Mouse (Mus musculus) forebrain, postnatal 0 days (tissue): Measurements from ENCODE around the gene Olfr279. TPM values are rescaled to one million over a fixed set of nuclear protein-coding genes. Genes with fewer than 3 reads are reported as not detected.

Source experiments
- ATAC-seq: fragments of 200-750 bp; cut with Nextera tagmentation; 2 replicates; pipeline ENCODE4 v1.8.0; 2017; ENCODE audit warnings: mild to moderate bottlenecking, moderate library complexity
- DNase-seq: peaks from one replicate; pipeline ENCODE4 v3.0.0-alpha.2; 2015
- H3K27ac ChIP-seq: fragments of 300-500 bp; sonication (generic); 2 replicates; pipeline ENCODE4 v1.5.1; 2014; ENCODE audit warnings: low read depth, mild to moderate bottlenecking, antibody characterized with exemption, low read length, moderate library complexity, mixed read lengths
- H3K27me3 ChIP-seq: fragments of 300-500 bp; sonication (generic); 2 replicates; pipeline ENCODE4 v1.6.1; 2014; ENCODE audit warnings: mild to moderate bottlenecking, low read length, mixed read lengths; ENCODE audit not compliant: insufficient read depth
- H3K36me3 ChIP-seq: fragments of 300-500 bp; sonication (generic); 2 replicates; pipeline ENCODE4 v1.6.1; 2014; ENCODE audit warnings: mild to moderate bottlenecking, moderate library complexity; ENCODE audit not compliant: insufficient read depth
- H3K4me1 ChIP-seq: fragments of 300-500 bp; sonication (generic); 2 replicates; pipeline ENCODE4 v1.6.1; 2014; ENCODE audit warnings: antibody characterized with exemption; ENCODE audit not compliant: insufficient read depth
- H3K4me2 ChIP-seq: fragments of 300-500 bp; sonication (generic); 2 replicates; pipeline ENCODE4 v1.6.1; 2014; ENCODE audit warnings: low read depth, mild to moderate bottlenecking, moderate library complexity
- H3K4me3 ChIP-seq: fragments of 300-500 bp; sonication (generic); 2 replicates; pipeline ENCODE4 v1.5.1; 2014; ENCODE audit warnings: low read depth, low read length, mixed read lengths
- H3K9ac ChIP-seq: fragments of 300-500 bp; sonication (generic); 2 replicates; pipeline ENCODE4 v1.6.1; 2014; ENCODE audit warnings: mild to moderate bottlenecking
- H3K9me3 ChIP-seq: fragments of 300-500 bp; sonication (generic); 2 replicates; pipeline ENCODE4 v1.6.1; 2016; ENCODE audit warnings: low read length
- CTCF ChIP-seq: sonication (generic); IDR thresholded peaks from 2 replicates; pipeline ENCODE4 v1.5.1; 2016; ENCODE audit warnings: antibody characterized with exemption, control low read depth, low read depth
- WGBS: fragments of 180-500 bp; shearing (Covaris S2); extraction: QIAGEN DNeasy Blood & Tissue Kit; methylation state at CpG from one replicate; pipeline ENCODE4 v1.1.7; 2014; 5-methylcytosine and 5-hydroxymethylcytosine counted together
- polyA plus RNA-seq: library from polyadenylated mRNA; unstranded; fragments of >200 nt; fragmentation: Nextera tagmentation; extraction: Ambion mirVana; gene quantifications from 2 replicates; pipeline ENCODE4 v1.2.1, GENCODE M21; 2015
- total RNA-seq: library from RNA; depleted of rRNA; stranded (reverse); fragments of >200 nt; gene quantifications from 2 replicates; pipeline ENCODE4 v1.2.3, GENCODE M21; 2014; rRNA removed

Olfr279 gene
- total RNA-seq (not detected in 2 replicates), polyA plus RNA-seq (not detected in 2 replicates)

DNA sequence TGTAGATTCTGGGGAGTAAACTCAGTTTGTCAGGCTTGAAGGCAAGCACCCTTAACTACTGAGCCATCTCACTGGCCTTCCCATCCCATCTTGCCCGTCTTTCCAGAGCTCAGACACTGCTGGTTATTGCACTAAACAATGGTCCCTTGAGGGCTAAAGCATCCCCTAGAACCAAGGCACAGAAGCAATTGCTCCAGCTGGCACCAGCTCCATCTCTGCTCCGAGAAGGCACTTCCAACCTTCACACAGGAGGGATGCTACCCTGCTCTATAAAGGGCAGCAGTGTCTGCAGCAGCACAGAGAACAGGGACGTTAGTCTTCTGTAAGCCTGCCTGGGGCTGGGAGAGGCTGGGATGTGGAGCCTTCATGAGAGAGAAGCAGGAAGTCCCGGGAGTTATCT lies at the start of gene Olfr279:
Gene Olfr279 (plus strand): TSS at position 301 of the 400 bp plus-strand sequence.
- Histone ChIP-seq H3K9ac (no peak within 1 kb of the TSS), H3K9me3 (no peaks in the 10 kb centered on the region), H3K27ac (no peak within 1 kb of the TSS), H3K4me1 (no peaks in the 10 kb centered on the region), H3K4me3 (no peak within 1 kb of the TSS), H3K27me3 (no peaks in the 10 kb centered on the region), H3K36me3 (no peaks in the 10 kb centered on the region), H3K4me2 (no peak within 1 kb of the TSS)
- 59% methylated on average over 4 of the region's 4 CpGs for WGBS
- ATAC-seq (no peak), DNase-seq (no peak)
- TF ChIP-seq CTCF = no peak

GRCm38 (mm10) chr15:98444561-98444960 lies 47.6 kb upstream of the Olfr279 start:
- Histone ChIP-seq H3K9me3 (no peaks in the 10 kb centered on the region), H3K4me1 (no peaks in the 10 kb centered on the region), H3K27ac (no peak overlapping the region), H3K4me2 (no peak overlapping the region), H3K36me3 (no peaks in the 10 kb centered on the region), H3K9ac (no peak overlapping the region), H3K27me3 (no peaks in the 10 kb centered on the region), H3K4me3 (no peak overlapping the region)
- 82% methylated on average over 3 of the region's 3 CpGs for WGBS
- no peak for DNase-seq
- no peak for ATAC-seq
- TF ChIP-seq CTCF = no peak

- Histone ChIP-seq H3K27ac (no peak overlapping the region), H3K4me3 (no peak overlapping the region), H3K9ac (no peak overlapping the region), H3K36me3 (no peaks in the 10 kb centered on the region), H3K4me1 (no peaks in the 10 kb centered on the region), H3K27me3 (no peaks in the 10 kb centered on the region), H3K4me2 (no peak overlapping the region), H3K9me3 (no peaks in the 10 kb centered on the region)
- no peak for DNase-seq
- WGBS = 51% methylated on average over 4 of the region's 4 CpGs
- ATAC-seq = no peak
- no peak for TF ChIP-seq CTCF
Observed at GRCm38 (mm10) chr15:98448521-98448920, 43.7 kb upstream of the Olfr279 start.

GRCm38 (mm10) chr15:98452288-98452687 lies 39.9 kb upstream of the Olfr279 start, which contains the start of gene Olfr281:
TSS of gene Olfr281 (plus strand) at chr15:98452588.
- H3K27me3 ChIP-seq = no peaks in the 10 kb centered on the region
- 95% methylated on average over 7 of the region's 7 CpGs for WGBS
- H3K4me3 ChIP-seq = no peak within 1 kb of the TSS
- no peak within 1 kb of the TSS for H3K27ac ChIP-seq
- no peaks in the 10 kb centered on the region for H3K4me1 ChIP-seq
- DNase-seq = no peak
- TF ChIP-seq CTCF = no peak
- H3K4me2 ChIP-seq = no peak within 1 kb of the TSS
- no peak within 1 kb of the TSS for H3K9ac ChIP-seq
- no peaks in the 10 kb centered on the region for H3K36me3 ChIP-seq
- no peak for ATAC-seq
- no peaks in the 10 kb centered on the region for H3K9me3 ChIP-seq

DNA sequence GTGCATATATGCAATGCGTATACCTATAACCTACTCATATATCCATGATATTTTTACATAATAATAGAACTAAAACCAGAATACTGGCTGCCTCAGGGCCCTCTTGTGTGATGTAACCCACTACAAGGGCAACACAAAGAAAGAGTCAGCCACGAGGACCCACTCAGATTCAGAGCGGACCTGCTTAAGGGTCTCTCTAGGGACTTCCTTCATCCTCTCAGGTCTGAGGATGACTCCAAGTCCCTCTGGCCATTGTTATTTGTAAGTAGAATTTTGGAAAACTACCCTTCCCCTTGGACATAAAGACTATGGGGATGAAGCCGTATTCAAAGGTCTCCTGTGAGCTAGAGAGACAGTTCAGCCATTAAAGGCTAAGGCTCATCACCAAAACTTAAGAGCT lies 22.6 kb upstream of the Olfr279 start, which contains the start of gene OR5BS1P:
Gene OR5BS1P (plus strand): TSS at position 301 of the 400 bp plus-strand sequence.
- Histone ChIP-seq H3K4me3 (no peak within 1 kb of the TSS), H3K4me2 (no peak within 1 kb of the TSS), H3K9me3 (no peaks in the 10 kb centered on the region), H3K27ac (no peak within 1 kb of the TSS), H3K9ac (no peak within 1 kb of the TSS), H3K4me1 (no peaks in the 10 kb centered on the region), H3K27me3 (no peaks in the 10 kb centered on the region), H3K36me3 (no peaks in the 10 kb centered on the region)
- no peak for DNase-seq
- WGBS = 90% methylated on average over 4 of the region's 4 CpGs
- TF ChIP-seq CTCF = no peak
- no peak for ATAC-seq

GRCm38 (mm10) chr15:98471539-98471938 lies 20.7 kb upstream of the Olfr279 start:
- Histone ChIP-seq H3K4me3 (no peak overlapping the region), H3K9me3 (no peaks in the 10 kb centered on the region), H3K27me3 (no peaks in the 10 kb centered on the region), H3K4me2 (no peak overlapping the region), H3K27ac (no peak overlapping the region), H3K4me1 (no peaks in the 10 kb centered on the region), H3K9ac (no peak overlapping the region), H3K36me3 (no peaks in the 10 kb centered on the region)
- WGBS = 93% methylated on average over 13 of the region's 13 CpGs
- ATAC-seq (no peak), DNase-seq (no peak)
- no peak for TF ChIP-seq CTCF

DNA sequence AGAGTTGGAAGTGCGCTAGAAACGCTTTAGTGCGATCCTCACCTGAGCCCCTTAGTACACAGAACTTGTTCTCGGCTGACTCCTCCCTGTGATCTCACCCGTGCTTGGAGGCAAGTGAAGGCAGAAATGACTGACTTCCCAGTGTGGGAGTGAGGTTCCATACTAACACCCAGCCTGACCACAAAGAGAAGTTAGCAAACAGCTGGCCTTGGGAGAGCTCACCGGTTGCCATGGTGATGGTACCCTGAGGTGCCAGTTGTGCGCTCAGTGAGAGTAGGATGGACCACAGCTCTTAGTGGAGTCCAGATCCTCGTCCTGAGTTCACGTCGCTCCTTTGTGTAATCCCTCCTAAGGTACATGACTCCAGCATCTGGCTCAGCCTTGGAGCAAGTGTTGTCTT lies 17.2 kb upstream of the Olfr279 start:
- Histone ChIP-seq H3K4me3 (no peak overlapping the region), H3K9ac (no peak overlapping the region), H3K4me2 (no peak overlapping the region), H3K36me3 (no peaks in the 10 kb centered on the region), H3K27me3 (no peaks in the 10 kb centered on the region), H3K27ac (no peak overlapping the region), H3K9me3 (no peaks in the 10 kb centered on the region), H3K4me1 (no peaks in the 10 kb centered on the region)
- DNase-seq (peak; percentile 2), ATAC-seq (no peak)
- TF ChIP-seq CTCF = no peak
- WGBS = 79% methylated on average over 10 of the region's 10 CpGs
